ENCODE assay signal across 14 mouse cellular contexts in the genomic region with DNA sequence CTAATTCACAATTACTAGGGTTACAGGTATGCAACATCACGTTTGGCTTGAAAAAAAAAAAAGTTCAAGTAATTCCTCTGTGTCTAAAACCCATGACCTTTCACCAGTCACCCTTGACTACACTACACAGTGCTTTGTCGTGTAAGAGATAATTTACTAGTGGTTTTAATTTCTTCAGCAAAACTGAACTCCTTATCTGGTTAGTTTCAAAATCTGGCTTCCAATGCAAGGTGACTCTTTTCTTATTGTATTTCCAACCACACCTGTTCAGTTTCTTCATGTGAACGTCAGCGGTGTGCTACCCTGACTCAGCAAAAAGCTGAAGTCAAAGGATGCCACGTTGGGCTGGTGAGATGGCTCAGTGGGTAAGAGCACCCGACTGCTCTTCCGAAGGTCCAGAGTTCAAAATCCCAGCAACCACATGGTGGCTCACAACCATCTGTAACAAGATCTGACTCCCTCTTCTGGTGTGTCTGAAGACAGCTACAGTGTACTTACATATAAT. TPM values are rescaled to one million over a fixed set of nuclear protein-coding genes. Genes with fewer than 3 reads are reported as not detected.
"Had no signal": no experiment of that assay in that cellular context is flagged by ENCODE, and none has a peak within 500 bp of the region (broad histone marks: within the 10 kb centered on the region; RNA-seq: fewer than 3 reads in every experiment).

No protein-coding gene starts in this region.

RNA-seq across cellular contexts. Expression of gene Ccl17, which starts 23.7 kb away (rescaled TPM):
- total RNA-seq: gastrocnemius, adult 18-20 months; gastrocnemius, postnatal 14 days; gastrocnemius, postnatal 36 days; heart, adult 2 months; heart, postnatal 10 days; heart, postnatal 25 days had no signal
- polyA plus RNA-seq: hindbrain, embryonic 10.5 days; hindbrain, embryonic 12.5 days; inflammation-experienced regulatory T-cells, adult 6 months; intestine, embryonic 15.5 days; kidney, embryonic 15.5 days; limb, embryonic 10.5 days; limb, embryonic 12.5 days; liver, embryonic 16.5 days had no signal
